Mouse (Mus musculus): ENCODE results near the gene Sox21.

- TF ChIP-seq GATA1 (IDR thresholded peaks at IDR 0.05; ENCODE audit: borderline replicate concordance, low read length) (no peak), FLI1 (IDR thresholded peaks at IDR 0.05; ENCODE audit: low read length) (no peak)
Measured at GRCm38 (mm10) chr14:118212188-118212804, 24.5 kb downstream of the Sox21 start.
